Mouse (Mus musculus): ENCODE data around the gene Gm42906. TPM values are rescaled to one million over a fixed set of nuclear protein-coding genes. Genes with fewer than 3 reads are reported as not detected.
A peak's percentile ranks its signal among the peaks of the same experiment; 100 is the strongest.

Gene Gm42906
- polyA plus RNA-seq, 1 experiment, result not detected

GRCm38 (mm10) chr5:151371130-151371529 lies 56.8 kb downstream of the Gm42906 start:
- Histone ChIP-seq H3K36me3 (ENCODE audit: control insufficient read depth, insufficient read depth, low read length) (no peaks in the 10 kb centered on the region), H3K4me1 (ENCODE audit: control insufficient read depth, insufficient read depth, insufficient read length, low read length) (no peaks in the 10 kb centered on the region), H3K27ac (ENCODE audit: insufficient read depth, low read depth, low read length) (no peak overlapping the region), H3K27me3 (ENCODE audit: control insufficient read depth, insufficient read depth, low read length) (no peaks in the 10 kb centered on the region), H3K4me3 (ENCODE audit: low read depth, low read length) (no peak overlapping the region)
- 87% methylated on average over 2 of the region's 2 CpGs for WGBS
- TF ChIP-seq CTCF (IDR thresholded peaks at IDR 0.05; ENCODE audit: extremely low read depth, insufficient read length, insufficient replicate concordance, low read depth, low read length), result no peak
- TF ChIP-seq POLR2A (IDR thresholded peaks at IDR 0.05; ENCODE audit: low read depth, low read length), result no peak

- Histone ChIP-seq H3K4me1 (ENCODE audit: control insufficient read depth, insufficient read depth, insufficient read length, low read length) (no peaks in the 10 kb centered on the region), H3K4me3 (ENCODE audit: low read depth, low read length) (peak overlapping the region; percentile 86; the same call in 1 of the 2 replicates), H3K36me3 (ENCODE audit: control insufficient read depth, insufficient read depth, low read length) (no peaks in the 10 kb centered on the region), H3K27ac (ENCODE audit: insufficient read depth, low read depth, low read length) (peak overlapping the region; percentile 98), H3K27me3 (ENCODE audit: control insufficient read depth, insufficient read depth, low read length) (no peaks in the 10 kb centered on the region)
- TF ChIP-seq CTCF (IDR thresholded peaks at IDR 0.05; ENCODE audit: extremely low read depth, insufficient read length, insufficient replicate concordance, low read depth, low read length) (no peak), POLR2A (IDR thresholded peaks at IDR 0.05; ENCODE audit: low read depth, low read length) (no peak)
- WGBS, result 7% methylated on average over 5 of the region's 5 CpGs
Measured at GRCm38 (mm10) chr5:151369306-151369721, 58.6 kb downstream of the Gm42906 start.

- Histone ChIP-seq H3K27me3 (ENCODE audit: control insufficient read depth, insufficient read depth, low read length) (no peaks in the 10 kb centered on the region), H3K4me1 (ENCODE audit: control insufficient read depth, insufficient read depth, insufficient read length, low read length) (no peaks in the 10 kb centered on the region), H3K36me3 (ENCODE audit: control insufficient read depth, insufficient read depth, low read length) (no peaks in the 10 kb centered on the region), H3K4me3 (ENCODE audit: low read depth, low read length) (peak overlapping the region; percentile 86), H3K27ac (ENCODE audit: insufficient read depth, low read depth, low read length) (peak overlapping the region; percentile 98)
- TF ChIP-seq CTCF (IDR thresholded peaks at IDR 0.05; ENCODE audit: extremely low read depth, insufficient read length, insufficient replicate concordance, low read depth, low read length) (peak; percentile 72), POLR2A (IDR thresholded peaks at IDR 0.05; ENCODE audit: low read depth, low read length) (peak; percentile 82)
- WGBS, result under 1% methylated on average over 75 of the region's 75 CpGs
Measured at GRCm38 (mm10) chr5:151368395-151369190, 59.4 kb downstream of the Gm42906 start.

GRCm38 (mm10) chr5:151367881-151368394 lies 60.0 kb downstream of the Gm42906 start:
- Histone ChIP-seq H3K36me3 (ENCODE audit: control insufficient read depth, insufficient read depth, low read length) (no peaks in the 10 kb centered on the region), H3K4me1 (ENCODE audit: control insufficient read depth, insufficient read depth, insufficient read length, low read length) (no peaks in the 10 kb centered on the region), H3K4me3 (ENCODE audit: low read depth, low read length) (peak overlapping the region; percentile 60), H3K27me3 (ENCODE audit: control insufficient read depth, insufficient read depth, low read length) (no peaks in the 10 kb centered on the region), H3K27ac (ENCODE audit: insufficient read depth, low read depth, low read length) (peak overlapping the region; percentile 83)
- 1% methylated on average over 16 of the region's 16 CpGs for WGBS
- no peak for TF ChIP-seq CTCF (IDR thresholded peaks at IDR 0.05; ENCODE audit: extremely low read depth, insufficient read length, insufficient replicate concordance, low read depth, low read length)
- TF ChIP-seq POLR2A (IDR thresholded peaks at IDR 0.05; ENCODE audit: low read depth, low read length), result no peak

- no peaks in the 10 kb centered on the region for H3K27me3 ChIP-seq (ENCODE audit: control insufficient read depth, insufficient read depth, low read length)
- H3K4me3 ChIP-seq (ENCODE audit: low read depth, low read length), result no peak overlapping the region
- peak overlapping the region; percentile 83; the same call in 1 of the 2 replicates for H3K27ac ChIP-seq (ENCODE audit: insufficient read depth, low read depth, low read length)
- TF ChIP-seq POLR2A (IDR thresholded peaks at IDR 0.05; ENCODE audit: low read depth, low read length) (no peak), CTCF (IDR thresholded peaks at IDR 0.05; ENCODE audit: extremely low read depth, insufficient read length, insufficient replicate concordance, low read depth, low read length) (no peak)
- H3K4me1 ChIP-seq (ENCODE audit: control insufficient read depth, insufficient read depth, insufficient read length, low read length), result no peaks in the 10 kb centered on the region
- no peaks in the 10 kb centered on the region for H3K36me3 ChIP-seq (ENCODE audit: control insufficient read depth, insufficient read depth, low read length)
- 36% methylated on average over 1 of the region's 1 CpGs for WGBS
Measured at GRCm38 (mm10) chr5:151367317-151367716, 60.6 kb downstream of the Gm42906 start.

GRCm38 (mm10) chr5:151363343-151364000 lies 64.5 kb downstream of the Gm42906 start:
- no peaks in the 10 kb centered on the region for H3K36me3 ChIP-seq (ENCODE audit: control insufficient read depth, insufficient read depth, low read length)
- no peaks in the 10 kb centered on the region for H3K4me1 ChIP-seq (ENCODE audit: control insufficient read depth, insufficient read depth, insufficient read length, low read length)
- H3K4me3 ChIP-seq (ENCODE audit: low read depth, low read length), result no peak overlapping the region
- H3K27me3 ChIP-seq (ENCODE audit: control insufficient read depth, insufficient read depth, low read length), result no peaks in the 10 kb centered on the region
- WGBS, result 87% methylated on average over 3 of the region's 3 CpGs
- no peak overlapping the region for H3K27ac ChIP-seq (ENCODE audit: insufficient read depth, low read depth, low read length)
- TF ChIP-seq CTCF (IDR thresholded peaks at IDR 0.05; ENCODE audit: extremely low read depth, insufficient read length, insufficient replicate concordance, low read depth, low read length) (no peak), POLR2A (IDR thresholded peaks at IDR 0.05; ENCODE audit: low read depth, low read length) (no peak)

GRCm38 (mm10) chr5:151349616-151350015 lies 78.3 kb downstream of the Gm42906 start:
- TF ChIP-seq POLR2A (IDR thresholded peaks at IDR 0.05; ENCODE audit: low read depth, low read length), result no peak
- TF ChIP-seq CTCF (IDR thresholded peaks at IDR 0.05; ENCODE audit: extremely low read depth, insufficient read length, insufficient replicate concordance, low read depth, low read length), result no peak
- Histone ChIP-seq H3K27me3 (ENCODE audit: control insufficient read depth, insufficient read depth, low read length) (no peaks in the 10 kb centered on the region), H3K4me3 (ENCODE audit: low read depth, low read length) (no peak overlapping the region), H3K36me3 (ENCODE audit: control insufficient read depth, insufficient read depth, low read length) (no peaks in the 10 kb centered on the region), H3K4me1 (ENCODE audit: control insufficient read depth, insufficient read depth, insufficient read length, low read length) (peaks cover 2% of the 10 kb centered on the region; the same call in 1 of the 2 replicates), H3K27ac (ENCODE audit: insufficient read depth, low read depth, low read length) (no peak overlapping the region)
- WGBS, result 76% methylated on average over 1 of the region's 1 CpGs
